Mouse (Mus musculus): ENCODE results near the gene Olfr644. TPM values are rescaled to one million over a fixed set of nuclear protein-coding genes. Genes with fewer than 3 reads are reported as not detected.

Gene Olfr644
- polyA plus RNA-seq, 1 experiment, result not detected

GRCm38 (mm10) chr7:104026978-104027377 is 44.7 kb downstream of the Olfr644 start:
- TF ChIP-seq GATA1 (IDR thresholded peaks at IDR 0.05; ENCODE audit: low read length) (no peak), TAL1 (IDR thresholded peaks at IDR 0.05; ENCODE audit: low read length) (no peak)

GRCm38 (mm10) chr7:104025473-104025872 is 46.2 kb downstream of the Olfr644 start, which contains the start of gene Olfr640:
Gene Olfr640 (minus strand): TSS chr7:104025573.
- Histone ChIP-seq H3K9me3 (ENCODE audit: control insufficient read depth, low read length) (no peaks in the 10 kb centered on the region), H3K4me3 (replicated peaks) (no peak within 1 kb of the TSS), H3K4me1 (ENCODE audit: control insufficient read depth) (no peaks in the 10 kb centered on the region), H3K27me3 (ENCODE audit: control insufficient read depth) (no peaks in the 10 kb centered on the region), H3K36me3 (ENCODE audit: control insufficient read depth) (no peaks in the 10 kb centered on the region)
- no peak for TF ChIP-seq TAL1 (IDR thresholded peaks at IDR 0.05; ENCODE audit: low read length)
- TF ChIP-seq GATA1 (IDR thresholded peaks at IDR 0.05; ENCODE audit: low read length), result no peak

More at GRCm38 (mm10) chr7:104026978-104027377, 44.7 kb downstream of the Olfr644 start:
- Histone ChIP-seq H3K36me3 (ENCODE audit: control insufficient read depth) (no peaks in the 10 kb centered on the region), H3K9me3 (ENCODE audit: control insufficient read depth, low read length) (no peaks in the 10 kb centered on the region), H3K4me1 (ENCODE audit: control insufficient read depth) (no peaks in the 10 kb centered on the region), H3K27me3 (ENCODE audit: control insufficient read depth) (no peaks in the 10 kb centered on the region), H3K4me3 (replicated peaks) (no peak overlapping the region)

GRCm38 (mm10) chr7:104021651-104022050 is 50.0 kb downstream of the Olfr644 start:
- no peaks in the 10 kb centered on the region for H3K4me1 ChIP-seq (ENCODE audit: control insufficient read depth)
- H3K4me3 ChIP-seq (replicated peaks), result no peak overlapping the region
- no peaks in the 10 kb centered on the region for H3K9me3 ChIP-seq (ENCODE audit: control insufficient read depth, low read length)
- no peaks in the 10 kb centered on the region for H3K27me3 ChIP-seq (ENCODE audit: control insufficient read depth)
- H3K36me3 ChIP-seq (ENCODE audit: control insufficient read depth), result no peaks in the 10 kb centered on the region
- no peak for TF ChIP-seq GATA1 (IDR thresholded peaks at IDR 0.05; ENCODE audit: low read length)
- no peak for TF ChIP-seq TAL1 (IDR thresholded peaks at IDR 0.05; ENCODE audit: low read length)

- no peak overlapping the region for H3K4me3 ChIP-seq (replicated peaks)
- no peaks in the 10 kb centered on the region for H3K36me3 ChIP-seq (ENCODE audit: control insufficient read depth)
- TF ChIP-seq GATA1 (IDR thresholded peaks at IDR 0.05; ENCODE audit: low read length) (no peak), TAL1 (IDR thresholded peaks at IDR 0.05; ENCODE audit: low read length) (no peak)
- no peaks in the 10 kb centered on the region for H3K9me3 ChIP-seq (ENCODE audit: control insufficient read depth, low read length)
- H3K4me1 ChIP-seq (ENCODE audit: control insufficient read depth), result no peaks in the 10 kb centered on the region
- H3K27me3 ChIP-seq (ENCODE audit: control insufficient read depth), result no peaks in the 10 kb centered on the region
Observed at GRCm38 (mm10) chr7:104018953-104019352, 52.7 kb downstream of the Olfr644 start.

- TF ChIP-seq GATA1 (IDR thresholded peaks at IDR 0.05; ENCODE audit: low read length) (no peak), TAL1 (IDR thresholded peaks at IDR 0.05; ENCODE audit: low read length) (no peak)
- H3K9me3 ChIP-seq (ENCODE audit: control insufficient read depth, low read length), result no peaks in the 10 kb centered on the region
- H3K4me3 ChIP-seq (replicated peaks), result no peak within 1 kb of the TSS
- H3K27me3 ChIP-seq (ENCODE audit: control insufficient read depth), result no peaks in the 10 kb centered on the region
- H3K4me1 ChIP-seq (ENCODE audit: control insufficient read depth), result no peaks in the 10 kb centered on the region
- H3K36me3 ChIP-seq (ENCODE audit: control insufficient read depth), result no peaks in the 10 kb centered on the region
Observed at GRCm38 (mm10) chr7:104017203-104017602, 54.5 kb downstream of the Olfr644 start, which contains the start of gene Olfr639. Gene Olfr639 (minus strand): TSS chr7:104017303.

Other genes starting within 250 kb of the Olfr644 start
- gene Hbb-bs, start 243.8 kb downstream of the Olfr644 start, polyA plus RNA-seq (2012), result 263,491 and 269,873 TPM in 2 replicates
- 0.10 TPM in 1 of 2 replicates, not detected in the other for gene Hbb-bh2, start 231.3 kb downstream of the Olfr644 start, polyA plus RNA-seq (2012)
- gene Hbb-bh1, start 228.7 kb downstream of the Olfr644 start, polyA plus RNA-seq (2012), result 4.0 and 4.3 TPM in 2 replicates
- gene Hbb-y, start 218.7 kb downstream of the Olfr644 start, polyA plus RNA-seq (2012), result 85.0 and 543 TPM in 2 replicates
- not detected in 2 replicates for gene Olfr66, start 185.6 kb downstream of the Olfr644 start, polyA plus RNA-seq (2012)
- not detected in 2 replicates for gene Olfr64, start 177.4 kb downstream of the Olfr644 start, polyA plus RNA-seq (2012)
- 0.08 TPM in 1 of 2 replicates, not detected in the other for gene Olfr65, start 168.4 kb downstream of the Olfr644 start, polyA plus RNA-seq (2012)
- 0.10 TPM in 1 of 2 replicates, not detected in the other for gene Olfr631, start 143.0 kb downstream of the Olfr644 start, polyA plus RNA-seq (2012)
- not detected in 2 replicates for gene Olfr632, start 137.5 kb downstream of the Olfr644 start, polyA plus RNA-seq (2012)
- gene Olfr633, start 127.4 kb downstream of the Olfr644 start, polyA plus RNA-seq (2012), result not detected in 2 replicates
- 0.01 TPM in 1 of 2 replicates, not detected in the other for gene Olfr635, start 100.7 kb downstream of the Olfr644 start, polyA plus RNA-seq (2012)
- not detected in 2 replicates for gene Olfr638, start 73.1 kb downstream of the Olfr644 start, polyA plus RNA-seq (2012)
- not detected in 2 replicates for gene Olfr639, start 54.6 kb downstream of the Olfr644 start, polyA plus RNA-seq (2012)
- gene Olfr640, start 46.3 kb downstream of the Olfr644 start, polyA plus RNA-seq (2012), result 0.01 TPM in 1 of 2 replicates, not detected in the other
- not detected in 2 replicates for gene Olfr641, start 36.4 kb downstream of the Olfr644 start, polyA plus RNA-seq (2012)
- gene Olfr642, start 19.2 kb downstream of the Olfr644 start, polyA plus RNA-seq (2012), result not detected in 2 replicates
- gene 4930516K23Rik, start 10.4 kb downstream of the Olfr644 start, polyA plus RNA-seq (2012), result not detected in 2 replicates
- gene Olfr645, start 13.6 kb upstream of the Olfr644 start, polyA plus RNA-seq (2012), result not detected in 2 replicates
- not detected in 2 replicates for gene Olfr646, start 33.0 kb upstream of the Olfr644 start, polyA plus RNA-seq (2012)
- gene Ubqln5, start 58.0 kb upstream of the Olfr644 start, polyA plus RNA-seq (2012), result not detected in 2 replicates
- not detected in 2 replicates for gene Olfr643, start 65.5 kb upstream of the Olfr644 start, polyA plus RNA-seq (2012)
- not detected in 2 replicates for gene Ubqln3, start 71.4 kb upstream of the Olfr644 start, polyA plus RNA-seq (2012)
- not detected in 2 replicates for gene Ubqlnl, start 78.7 kb upstream of the Olfr644 start, polyA plus RNA-seq (2012)
- not detected in 2 replicates for gene Olfm5, start 93.0 kb upstream of the Olfr644 start, polyA plus RNA-seq (2012)
- gene Olfr648, start 111.5 kb upstream of the Olfr644 start, polyA plus RNA-seq (2012), result 0.03 TPM in 1 of 2 replicates, not detected in the other
- gene Olfr649, start 124.1 kb upstream of the Olfr644 start, polyA plus RNA-seq (2012), result not detected in 2 replicates
- gene Trim6, start 146.9 kb upstream of the Olfr644 start, polyA plus RNA-seq (2012), result not detected in 2 replicates
- not detected in 2 replicates for gene Trim34a, start 172.6 kb upstream of the Olfr644 start, polyA plus RNA-seq (2012)
- gene Trim5, start 216.2 kb upstream of the Olfr644 start, polyA plus RNA-seq (2012), result 0.03 TPM in 1 of 2 replicates, not detected in the other
- not detected in 2 replicates for gene Trim12a, start 243.6 kb upstream of the Olfr644 start, polyA plus RNA-seq (2012)